Mouse (Mus musculus) midbrain, embryonic 16.5 days (tissue): ENCODE data around the gene Chd2. TPM values are rescaled to one million over a fixed set of nuclear protein-coding genes. Genes with fewer than 3 reads are reported as not detected.

Experiments used
- ATAC-seq: fragments of 200-750 bp; cut with Nextera tagmentation; 2 replicates; pipeline ENCODE4 v1.8.0; 2017; ENCODE audit warnings: moderate TSS enrichment
- H3K27ac ChIP-seq: fragments of 300-500 bp; sonication (generic); 2 replicates; pipeline ENCODE4 v1.5.1; 2014; ENCODE audit warnings: mild to moderate bottlenecking, low read length, mixed read lengths
- H3K27me3 ChIP-seq: fragments of 300-500 bp; sonication (generic); 2 replicates; pipeline ENCODE4 v1.6.1; 2014; ENCODE audit warnings: low read depth, low read length, mixed read lengths; ENCODE audit not compliant: control insufficient read depth, insufficient read depth
- H3K36me3 ChIP-seq: fragments of 300-500 bp; sonication (generic); 2 replicates; pipeline ENCODE4 v1.6.1; 2014; ENCODE audit warnings: mild to moderate bottlenecking, low read length, moderate library complexity, mixed read lengths; ENCODE audit not compliant: control insufficient read depth, insufficient read depth
- H3K4me1 ChIP-seq: fragments of 300-500 bp; sonication (generic); 2 replicates; pipeline ENCODE4 v1.6.1; 2014; ENCODE audit warnings: mild to moderate bottlenecking, low read length, mixed read lengths; ENCODE audit not compliant: control insufficient read depth, insufficient read depth
- H3K4me2 ChIP-seq: fragments of 300-500 bp; sonication (generic); 2 replicates; pipeline ENCODE4 v1.6.1; 2014; ENCODE audit warnings: mild to moderate bottlenecking, low read length, mixed read lengths
- H3K4me3 ChIP-seq: fragments of 300-500 bp; sonication (generic); 2 replicates; pipeline ENCODE4 v1.5.1; 2014; ENCODE audit warnings: low read depth, mild to moderate bottlenecking, low read length, moderate library complexity, mixed read lengths
- H3K9ac ChIP-seq: fragments of 300-500 bp; sonication (generic); 2 replicates; pipeline ENCODE4 v1.6.1; 2014; ENCODE audit warnings: low read depth, low read length, mixed read lengths
- H3K9me3 ChIP-seq: fragments of 300-500 bp; sonication (generic); replicated peaks from 2 replicates; pipeline ENCODE4 v1.6.1; 2014; ENCODE audit warnings: mild to moderate bottlenecking, low read length, mixed read lengths; ENCODE audit not compliant: control insufficient read depth, poor library complexity, severe bottlenecking
- WGBS: fragments of 180-500 bp; shearing (Covaris S2); extraction: QIAGEN DNeasy Blood & Tissue Kit; methylation state at CpG from one replicate; pipeline ENCODE4 v1.1.7; 2014; 5-methylcytosine and 5-hydroxymethylcytosine counted together
- polyA plus RNA-seq: library from polyadenylated mRNA; unstranded; fragments of >200 nt; fragmentation: Nextera tagmentation; extraction: Ambion mirVana; gene quantifications from 2 replicates; pipeline ENCODE4 v1.2.1, GENCODE M21; 2015

Chd2 gene
- polyA plus RNA-seq, 1 experiment from 2014 or later = 44.8 TPM

DNA sequence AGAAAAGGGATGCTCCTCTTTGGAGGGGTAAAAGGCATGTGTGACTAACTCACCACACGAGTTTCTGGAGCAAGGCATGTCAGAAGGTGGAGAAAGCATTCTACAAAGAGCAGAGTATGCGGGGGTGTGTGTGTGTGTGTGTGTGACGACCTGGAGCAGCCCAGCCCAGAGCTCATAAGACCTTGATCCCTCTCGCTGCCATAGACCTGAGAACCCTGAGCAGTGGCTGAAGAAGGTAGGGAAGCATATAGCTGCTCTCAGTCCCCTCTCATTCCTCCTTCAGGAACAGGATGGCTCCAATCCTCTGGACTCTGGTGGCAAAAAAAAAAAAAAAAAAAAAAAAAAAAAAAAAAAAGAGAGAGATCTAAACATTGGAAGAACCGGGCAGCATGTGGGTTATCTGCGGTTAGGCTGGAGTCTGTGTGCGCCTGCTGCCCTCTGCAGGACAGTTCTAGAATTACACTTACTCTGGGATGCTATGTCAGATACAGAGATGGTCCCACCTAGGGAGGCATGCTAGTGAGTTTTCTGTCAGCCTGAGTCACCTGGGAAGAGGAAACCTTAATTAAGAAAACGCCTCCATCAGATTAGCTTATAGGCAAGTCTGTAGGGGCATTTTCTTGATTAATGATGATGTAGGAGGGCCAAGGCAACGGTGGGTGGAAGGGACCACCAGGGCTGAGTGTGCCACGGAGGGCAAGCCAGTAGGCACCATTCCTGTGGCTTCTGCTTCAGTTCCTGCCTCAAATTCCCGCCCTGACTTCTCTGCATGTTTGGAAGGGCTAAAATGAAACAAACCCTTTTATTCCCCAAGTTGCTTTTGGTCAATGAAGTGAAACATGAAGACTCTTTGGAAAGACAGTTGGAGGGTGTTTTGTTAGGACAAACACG lies 119.2 kb downstream of the Chd2 start:
- Histone ChIP-seq H3K4me3 (no peak overlapping the region), H3K9ac (0 out of 2 replicates have a peak overlapping the region, but pooled peaks have one; percentile 40), H3K36me3 (peaks cover 11% of the 10 kb centered on the region), H3K27me3 (no peaks in the 10 kb centered on the region), H3K4me1 (peaks cover 19% of the 10 kb centered on the region; the same call in 1 of the 2 replicates), H3K27ac (peak overlapping the region; percentile 68), H3K4me2 (no peak overlapping the region), H3K9me3 (no peaks in the 10 kb centered on the region)
- WGBS = 25% methylated on average over 12 of the region's 12 CpGs
- peak; percentile 26; the same call in 1 of the 2 replicates for ATAC-seq

DNA sequence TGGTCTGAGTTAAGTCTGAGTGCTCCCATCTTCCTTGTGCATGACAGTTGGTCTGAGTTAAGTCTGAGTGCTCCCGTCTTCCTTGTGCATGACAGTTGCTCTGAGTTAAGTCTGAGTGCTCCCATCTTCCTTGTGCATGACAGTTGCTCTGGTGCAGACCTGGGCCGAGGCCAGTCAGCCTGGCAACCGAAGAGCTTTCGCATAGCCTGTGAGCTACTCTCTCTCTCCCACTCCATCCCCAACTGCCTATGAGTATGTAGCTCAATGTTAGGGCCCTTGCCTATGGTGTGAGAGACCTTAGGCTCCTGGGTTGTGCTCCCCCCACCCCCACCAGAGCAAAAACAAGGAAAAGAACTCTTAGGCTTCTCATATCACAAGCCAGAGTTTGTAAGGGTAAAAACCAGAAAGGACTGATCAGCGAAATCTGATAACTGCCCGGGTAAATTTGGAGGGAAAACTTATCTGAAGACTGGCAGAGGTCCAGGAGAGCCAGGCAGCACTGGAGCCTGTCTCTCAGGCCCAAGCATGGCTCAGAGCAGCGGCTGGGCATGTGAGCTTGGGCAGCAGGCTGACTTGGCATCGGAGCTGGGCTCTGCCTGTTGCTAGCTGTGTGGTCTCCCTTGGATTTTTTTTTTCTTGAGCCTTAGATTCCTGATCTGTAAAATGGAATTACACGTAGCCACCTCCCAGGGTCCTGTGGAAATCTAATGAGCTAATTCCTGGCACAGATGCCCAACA lies 120.2 kb downstream of the Chd2 start:
- Histone ChIP-seq H3K9ac (no peak overlapping the region), H3K27me3 (no peaks in the 10 kb centered on the region), H3K4me3 (no peak overlapping the region), H3K4me2 (no peak overlapping the region), H3K4me1 (peaks cover 19% of the 10 kb centered on the region; the same call in 1 of the 2 replicates), H3K36me3 (peaks cover 9% of the 10 kb centered on the region), H3K9me3 (no peaks in the 10 kb centered on the region), H3K27ac (peak overlapping the region; percentile 68)
- peak; percentile 43; the same call in 1 of the 2 replicates for ATAC-seq
- WGBS = 49% methylated on average over 9 of the region's 9 CpGs

DNA sequence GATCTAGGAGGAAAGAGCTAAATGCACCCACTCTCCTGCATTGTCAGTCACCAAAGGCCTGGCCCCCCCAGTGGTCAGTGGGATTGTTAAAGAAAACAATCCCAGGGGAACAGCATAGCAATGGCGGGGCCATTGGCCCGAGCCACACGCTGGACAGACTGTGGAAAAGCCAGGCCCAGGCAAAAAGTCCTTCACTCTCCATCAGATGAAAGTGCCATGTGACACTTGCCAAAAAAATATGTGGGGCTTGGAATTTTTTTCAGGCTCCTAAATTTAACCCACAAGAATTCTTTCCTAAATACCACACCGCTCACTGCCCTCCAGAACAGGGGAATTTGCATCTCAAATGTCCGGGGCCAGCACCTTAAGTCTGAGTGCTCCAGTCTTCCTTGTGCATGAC lies 120.8 kb downstream of the Chd2 start:
- WGBS = 41% methylated on average over 5 of the region's 5 CpGs

DNA sequence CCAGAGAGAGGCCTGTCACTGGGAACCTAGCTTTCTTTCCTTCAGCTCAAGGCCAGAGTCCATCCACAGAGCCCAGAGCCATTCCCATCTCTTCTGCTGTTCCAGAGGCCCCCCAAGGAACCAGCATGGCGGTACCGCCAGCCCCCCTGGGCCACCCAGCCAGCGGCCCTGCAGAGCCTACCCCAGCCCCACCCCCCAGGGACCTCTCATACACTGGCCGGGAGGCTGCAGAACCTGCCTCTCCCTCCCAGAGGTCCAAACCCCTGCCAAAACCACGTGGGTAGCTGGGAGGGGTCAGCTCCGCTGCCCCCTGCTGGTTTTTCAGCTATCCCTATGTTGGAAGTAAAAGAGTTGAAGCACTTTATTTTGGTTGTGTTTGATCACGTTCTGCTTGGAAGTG lies 122.3 kb downstream of the Chd2 start:
- Histone ChIP-seq H3K4me2 (no peak overlapping the region), H3K36me3 (peaks cover 12% of the 10 kb centered on the region), H3K27ac (peak overlapping the region; percentile 37; the same call in 1 of the 2 replicates), H3K9me3 (no peaks in the 10 kb centered on the region), H3K4me3 (no peak overlapping the region), H3K9ac (no peak overlapping the region), H3K27me3 (no peaks in the 10 kb centered on the region), H3K4me1 (peaks cover 15% of the 10 kb centered on the region; the same call in 1 of the 2 replicates)
- 31% methylated on average over 7 of the region's 7 CpGs for WGBS
- no peak for ATAC-seq

More for the DNA sequence above, 120.8 kb downstream of the Chd2 start:
- no peaks in the 10 kb centered on the region for H3K27me3 ChIP-seq
- H3K4me1 ChIP-seq = peaks cover 19% of the 10 kb centered on the region; the same call in 1 of the 2 replicates
- H3K4me2 ChIP-seq = no peak overlapping the region
- H3K36me3 ChIP-seq = peaks cover 9% of the 10 kb centered on the region
- H3K9ac ChIP-seq = no peak overlapping the region
- H3K27ac ChIP-seq = no peak overlapping the region
- ATAC-seq = no peak
- no peak overlapping the region for H3K4me3 ChIP-seq
- H3K9me3 ChIP-seq = no peaks in the 10 kb centered on the region

DNA sequence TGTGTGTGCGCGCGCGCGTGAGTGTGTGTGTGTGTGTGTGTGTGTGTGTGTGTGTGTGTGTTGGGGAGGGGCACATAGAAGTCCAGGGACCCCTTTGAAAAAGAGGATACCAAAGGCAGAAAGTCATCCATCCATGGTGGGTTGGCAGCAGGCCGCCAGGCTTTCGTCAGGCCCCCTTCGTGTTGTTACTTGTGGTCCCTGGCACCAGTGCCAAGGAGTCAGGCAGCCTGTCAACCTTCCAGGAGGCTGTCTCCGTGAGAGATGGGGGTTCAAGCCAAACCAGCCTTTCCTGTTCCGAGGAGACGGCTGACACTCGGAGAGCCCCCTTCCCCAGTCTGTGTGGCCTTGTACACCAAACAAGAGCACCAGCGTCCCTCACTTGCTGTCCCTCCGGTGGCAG lies 127.4 kb downstream of the Chd2 start:
- no peaks in the 10 kb centered on the region for H3K27me3 ChIP-seq
- peaks cover 3% of the 10 kb centered on the region; the same call in 1 of the 2 replicates for H3K4me1 ChIP-seq
- WGBS = 86% methylated on average over 14 of the region's 14 CpGs
- H3K27ac ChIP-seq = no peak overlapping the region
- H3K9ac ChIP-seq = no peak overlapping the region
- no peak overlapping the region for H3K4me3 ChIP-seq
- H3K9me3 ChIP-seq = no peaks in the 10 kb centered on the region
- H3K4me2 ChIP-seq = no peak overlapping the region
- ATAC-seq = no peak
- peaks cover 15% of the 10 kb centered on the region for H3K36me3 ChIP-seq

DNA sequence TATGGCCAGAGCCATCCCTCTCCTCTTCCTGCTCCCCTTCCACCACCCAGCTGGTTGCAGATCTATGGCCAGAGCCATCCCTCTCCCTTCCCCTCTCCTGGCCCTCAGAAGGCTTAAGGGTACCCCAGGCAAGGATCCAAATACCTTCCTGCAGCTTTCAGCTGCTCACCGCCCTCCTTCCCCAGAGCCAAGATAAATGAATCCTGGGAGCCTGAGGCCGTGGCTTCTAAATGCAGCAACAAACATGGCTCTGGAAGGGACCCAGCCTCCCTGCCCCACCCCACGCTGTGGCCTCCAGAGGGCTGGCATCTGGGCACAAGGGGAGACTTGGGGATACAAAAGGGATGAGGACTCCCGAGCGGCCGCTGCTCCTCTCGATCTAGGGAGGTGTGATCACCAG lies 129.2 kb downstream of the Chd2 start:
- no peak for ATAC-seq
- Histone ChIP-seq H3K9me3 (no peaks in the 10 kb centered on the region), H3K9ac (no peak overlapping the region), H3K4me2 (no peak overlapping the region), H3K4me1 (0 out of 2 replicates have a peak, but pooled peaks cover 3% of the 10 kb centered on the region), H3K4me3 (no peak overlapping the region), H3K27me3 (no peaks in the 10 kb centered on the region), H3K27ac (no peak overlapping the region), H3K36me3 (peaks cover 8% of the 10 kb centered on the region)
- WGBS = 58% methylated on average over 7 of the region's 7 CpGs

DNA sequence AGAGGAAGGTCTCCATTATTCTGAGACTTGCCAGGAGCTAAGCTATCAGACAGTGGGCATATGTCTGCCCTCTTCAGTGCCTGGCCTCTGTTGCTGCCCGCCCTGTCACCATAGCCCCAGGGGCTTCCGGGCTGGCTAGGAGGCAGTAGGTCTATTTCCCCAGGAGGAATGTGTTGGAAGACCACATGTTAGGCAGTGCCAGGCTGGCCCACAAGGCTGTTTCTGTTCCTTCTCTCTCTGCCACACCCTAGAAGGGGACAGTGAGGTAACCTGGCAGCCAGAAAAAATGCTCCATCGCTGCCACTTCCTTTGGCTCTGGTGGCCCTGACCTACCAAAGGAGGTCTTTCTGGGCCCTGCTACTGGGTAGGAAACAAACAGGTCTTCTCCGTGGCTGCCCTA lies 129.6 kb downstream of the Chd2 start:
- 0 out of 2 replicates have a peak, but pooled peaks cover 3% of the 10 kb centered on the region for H3K4me1 ChIP-seq
- H3K36me3 ChIP-seq = peaks cover 6% of the 10 kb centered on the region; the same call in 1 of the 2 replicates
- H3K27ac ChIP-seq = no peak overlapping the region
- 84% methylated on average over 4 of the region's 4 CpGs for WGBS
- peak; percentile 22; the same call in 1 of the 2 replicates for ATAC-seq
- H3K4me3 ChIP-seq = no peak overlapping the region
- no peaks in the 10 kb centered on the region for H3K27me3 ChIP-seq
- no peak overlapping the region for H3K4me2 ChIP-seq
- no peak overlapping the region for H3K9ac ChIP-seq
- no peaks in the 10 kb centered on the region for H3K9me3 ChIP-seq

DNA sequence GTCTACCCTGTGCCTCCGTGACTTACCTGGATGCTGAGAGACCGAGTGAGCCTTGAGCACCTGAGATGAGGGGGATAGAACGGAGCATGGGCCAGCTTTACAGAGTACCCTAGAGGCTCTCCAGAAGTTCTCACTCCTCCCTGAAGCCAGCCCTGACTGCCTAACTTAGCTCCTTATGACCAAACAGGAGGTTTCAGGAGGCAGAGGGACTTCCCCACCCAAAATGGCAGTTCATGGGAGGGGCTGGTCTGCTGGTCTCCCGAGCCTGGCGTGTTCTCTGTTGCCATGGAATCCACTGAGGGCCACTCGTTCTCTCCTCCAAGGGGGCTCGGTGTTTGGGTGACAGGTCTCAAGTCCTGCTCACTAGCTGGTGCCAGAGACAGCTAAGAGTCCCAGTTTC lies 130.1 kb downstream of the Chd2 start:
- WGBS = 57% methylated on average over 7 of the region's 7 CpGs
- no peak overlapping the region; the same call in 1 of the 2 replicates for H3K27ac ChIP-seq

More for the DNA sequence above, 130.1 kb downstream of the Chd2 start:
- Histone ChIP-seq H3K4me1 (0 out of 2 replicates have a peak, but pooled peaks cover 3% of the 10 kb centered on the region), H3K4me2 (no peak overlapping the region), H3K4me3 (no peak overlapping the region), H3K9me3 (no peaks in the 10 kb centered on the region), H3K36me3 (peaks cover 6% of the 10 kb centered on the region; the same call in 1 of the 2 replicates), H3K9ac (no peak overlapping the region), H3K27me3 (no peaks in the 10 kb centered on the region)
- ATAC-seq = 0 out of 2 replicates have a peak, but pooled peaks have one; percentile 2
